Mouse (Mus musculus) liver, adult 2 months (tissue): ENCODE results near the gene Zfp382.

Source experiments
- CTCF ChIP-seq: fragments of 200-500 bp; IDR thresholded peaks from 2 replicates; pipeline ENCODE4 v1.5.1; 2011; ENCODE audit warnings: low read depth, low read length, control low read depth
- POLR2A ChIP-seq: fragments of 200-500 bp; IDR thresholded peaks from 2 replicates; pipeline ENCODE4 v1.6.1; 2011; ENCODE audit warnings: low read length, control low read depth; ENCODE audit not compliant: insufficient read depth; ENCODE audit errors: extremely low read depth

DNA sequence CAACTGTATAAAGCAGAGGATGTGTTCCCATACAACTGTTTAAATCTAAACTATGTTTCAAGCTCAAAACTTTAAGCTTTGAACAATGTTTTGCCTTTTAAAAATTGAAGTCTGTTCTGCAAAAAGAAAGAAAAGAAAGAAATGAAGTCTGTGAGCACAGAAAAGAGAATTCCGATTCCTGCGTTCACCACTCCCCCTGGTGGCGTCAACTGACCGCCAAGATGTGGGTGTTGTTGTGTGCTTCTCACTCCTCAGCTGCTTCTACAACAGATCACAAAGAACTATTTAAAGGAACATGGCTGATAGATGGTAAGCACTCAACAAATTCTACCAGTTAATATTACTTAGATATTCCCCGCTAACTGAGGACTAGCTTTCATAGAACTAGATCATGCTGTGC is 41.4 kb downstream of the Zfp382 start:
- TF ChIP-seq POLR2A, result no peak
- TF ChIP-seq CTCF, result no peak
